Mouse (Mus musculus): ENCODE measurements around the gene Olfml3. TPM values are rescaled to one million over a fixed set of nuclear protein-coding genes. Genes with fewer than 3 reads are reported as not detected.

The Olfml3 gene
- polyA plus RNA-seq, 1 experiment from 2014 or later, result 47.4 TPM

- Histone ChIP-seq H3K27ac (peak overlapping the region; percentile 62; the same call in 1 of the 2 replicates), H3K4me2 (replicated peaks) (no peak overlapping the region), H3K27me3 (replicated peaks) (no peaks in the 10 kb centered on the region), H3K9me3 (no peaks in the 10 kb centered on the region), H3K4me1 (replicated peaks) (peaks cover 15% of the 10 kb centered on the region), H3K9ac (no peak overlapping the region), H3K4me3 (replicated peaks) (no peak overlapping the region), H3K36me3 (no peaks in the 10 kb centered on the region)
- ATAC-seq, result peak; percentile 31; the same call in 1 of the 2 replicates
- WGBS, result 41% methylated on average over 15 of the region's 15 CpGs
These were observed 20.7 kb downstream of the Olfml3 start for GRCm38 (mm10) chr3:103716774-103717760.

GRCm38 (mm10) chr3:103715762-103716693 is 21.8 kb downstream of the Olfml3 start:
- peak overlapping the region; percentile 62; the same call in 1 of the 2 replicates for H3K27ac ChIP-seq

GRCm38 (mm10) chr3:103714942-103715341 is 22.9 kb downstream of the Olfml3 start:
- ATAC-seq, result no peak
- WGBS, result 82% methylated on average over 8 of the region's 8 CpGs
- no peak overlapping the region for H3K9ac ChIP-seq

More at GRCm38 (mm10) chr3:103715762-103716693, 21.8 kb downstream of the Olfml3 start:
- Histone ChIP-seq H3K9ac (no peak overlapping the region), H3K4me2 (replicated peaks) (no peak overlapping the region), H3K36me3 (no peaks in the 10 kb centered on the region), H3K4me1 (replicated peaks) (peaks cover 15% of the 10 kb centered on the region), H3K9me3 (no peaks in the 10 kb centered on the region), H3K27me3 (replicated peaks) (no peaks in the 10 kb centered on the region), H3K4me3 (replicated peaks) (no peak overlapping the region)
- peak; percentile 63; the same call in 1 of the 2 replicates for ATAC-seq
- WGBS, result 42% methylated on average over 11 of the region's 11 CpGs

GRCm38 (mm10) chr3:103714236-103714875 is 23.4 kb downstream of the Olfml3 start:
- 73% methylated on average over 7 of the region's 7 CpGs for WGBS
- Histone ChIP-seq H3K27ac (no peak overlapping the region), H3K27me3 (replicated peaks) (no peaks in the 10 kb centered on the region), H3K4me1 (replicated peaks) (peaks cover 15% of the 10 kb centered on the region), H3K4me2 (replicated peaks) (no peak overlapping the region), H3K4me3 (replicated peaks) (no peak overlapping the region), H3K9ac (no peak overlapping the region), H3K36me3 (no peaks in the 10 kb centered on the region), H3K9me3 (no peaks in the 10 kb centered on the region)
- no peak for ATAC-seq

More at GRCm38 (mm10) chr3:103714942-103715341, 22.9 kb downstream of the Olfml3 start:
- Histone ChIP-seq H3K9me3 (no peaks in the 10 kb centered on the region), H3K27me3 (replicated peaks) (no peaks in the 10 kb centered on the region), H3K4me3 (replicated peaks) (no peak overlapping the region), H3K4me1 (replicated peaks) (peaks cover 15% of the 10 kb centered on the region), H3K36me3 (no peaks in the 10 kb centered on the region), H3K4me2 (replicated peaks) (no peak overlapping the region), H3K27ac (no peak overlapping the region)

GRCm38 (mm10) chr3:103712196-103712595 is 25.6 kb downstream of the Olfml3 start:
- Histone ChIP-seq H3K27me3 (replicated peaks) (no peaks in the 10 kb centered on the region), H3K9me3 (no peaks in the 10 kb centered on the region), H3K27ac (no peak overlapping the region), H3K9ac (no peak overlapping the region), H3K4me2 (replicated peaks) (no peak overlapping the region), H3K4me3 (replicated peaks) (no peak overlapping the region), H3K36me3 (no peaks in the 10 kb centered on the region), H3K4me1 (replicated peaks) (peaks cover 4% of the 10 kb centered on the region)
- 86% methylated on average over 4 of the region's 4 CpGs for WGBS
- ATAC-seq, result no peak

- no peak overlapping the region for H3K9ac ChIP-seq
- no peak overlapping the region for H3K4me3 ChIP-seq (replicated peaks)
- no peaks in the 10 kb centered on the region for H3K4me1 ChIP-seq (replicated peaks)
- no peak overlapping the region for H3K27ac ChIP-seq
- H3K27me3 ChIP-seq (replicated peaks), result no peaks in the 10 kb centered on the region
- no peak overlapping the region for H3K4me2 ChIP-seq (replicated peaks)
- H3K9me3 ChIP-seq, result no peaks in the 10 kb centered on the region
- no peaks in the 10 kb centered on the region for H3K36me3 ChIP-seq
- no peak for ATAC-seq
- WGBS, result 91% methylated on average over 5 of the region's 5 CpGs
These were observed 28.2 kb downstream of the Olfml3 start for GRCm38 (mm10) chr3:103709470-103710040.

GRCm38 (mm10) chr3:103705426-103705825 is 32.4 kb downstream of the Olfml3 start:
- WGBS, result 69% methylated on average over 12 of the region's 12 CpGs
- Histone ChIP-seq H3K9ac (no peak overlapping the region), H3K4me2 (replicated peaks) (no peak overlapping the region), H3K9me3 (no peaks in the 10 kb centered on the region), H3K36me3 (no peaks in the 10 kb centered on the region), H3K27me3 (replicated peaks) (no peaks in the 10 kb centered on the region), H3K4me3 (replicated peaks) (no peak overlapping the region), H3K4me1 (replicated peaks) (no peaks in the 10 kb centered on the region), H3K27ac (no peak overlapping the region)
- ATAC-seq, result no peak

- no peak overlapping the region for H3K4me2 ChIP-seq (replicated peaks)
- ATAC-seq, result no peak
- WGBS, result 73% methylated on average over 6 of the region's 6 CpGs
These were observed 33.1 kb downstream of the Olfml3 start for GRCm38 (mm10) chr3:103704661-103705060.

GRCm38 (mm10) chr3:103696388-103696925 is 41.3 kb downstream of the Olfml3 start:
- no peak overlapping the region for H3K27ac ChIP-seq
- 86% methylated on average over 1 of the region's 1 CpGs for WGBS
- H3K4me3 ChIP-seq (replicated peaks), result no peak overlapping the region
- no peak overlapping the region for H3K9ac ChIP-seq
- H3K4me1 ChIP-seq (replicated peaks), result no peaks in the 10 kb centered on the region
- ATAC-seq, result no peak
- H3K4me2 ChIP-seq (replicated peaks), result no peak overlapping the region
- H3K27me3 ChIP-seq (replicated peaks), result no peaks in the 10 kb centered on the region
- H3K36me3 ChIP-seq, result no peaks in the 10 kb centered on the region
- H3K9me3 ChIP-seq, result no peaks in the 10 kb centered on the region

More at GRCm38 (mm10) chr3:103704661-103705060, 33.1 kb downstream of the Olfml3 start:
- Histone ChIP-seq H3K27ac (no peak overlapping the region), H3K36me3 (no peaks in the 10 kb centered on the region), H3K4me1 (replicated peaks) (no peaks in the 10 kb centered on the region), H3K9me3 (no peaks in the 10 kb centered on the region), H3K4me3 (replicated peaks) (no peak overlapping the region), H3K27me3 (replicated peaks) (no peaks in the 10 kb centered on the region), H3K9ac (no peak overlapping the region)

- no peak overlapping the region for H3K4me3 ChIP-seq (replicated peaks)
- no peak overlapping the region for H3K4me2 ChIP-seq (replicated peaks)
- H3K27ac ChIP-seq, result no peak overlapping the region
- no peaks in the 10 kb centered on the region for H3K27me3 ChIP-seq (replicated peaks)
- WGBS, result 33% methylated on average over 3 of the region's 3 CpGs
- H3K36me3 ChIP-seq, result no peaks in the 10 kb centered on the region
- no peak for ATAC-seq
- no peaks in the 10 kb centered on the region for H3K4me1 ChIP-seq (replicated peaks)
- H3K9ac ChIP-seq, result no peak overlapping the region
- no peaks in the 10 kb centered on the region for H3K9me3 ChIP-seq
These were observed 42.2 kb downstream of the Olfml3 start for GRCm38 (mm10) chr3:103695556-103695955.

GRCm38 (mm10) chr3:103690506-103690905 is 47.3 kb downstream of the Olfml3 start:
- Histone ChIP-seq H3K9ac (no peak overlapping the region), H3K4me1 (replicated peaks) (no peaks in the 10 kb centered on the region), H3K9me3 (no peaks in the 10 kb centered on the region), H3K27me3 (replicated peaks) (no peaks in the 10 kb centered on the region), H3K27ac (no peak overlapping the region), H3K36me3 (no peaks in the 10 kb centered on the region), H3K4me3 (replicated peaks) (no peak overlapping the region), H3K4me2 (replicated peaks) (no peak overlapping the region)
- ATAC-seq, result no peak
- WGBS, result 78% methylated on average over 3 of the region's 3 CpGs

Measured in intestine, embryonic 15.5 days (tissue).